Mouse (Mus musculus) embryonic fibroblast, embryonic 13.5 days (primary cell): ENCODE measurements around the gene Smurf1.

Experiments used
- CTCF ChIP-seq: IDR thresholded peaks from 2 replicates; pipeline ENCODE4 v1.5.1; 2011; ENCODE audit warnings: mild to moderate bottlenecking, control low read depth, low read length, moderate library complexity, borderline replicate concordance; ENCODE audit not compliant: insufficient read depth
- POLR2A ChIP-seq: IDR thresholded peaks from 2 replicates; pipeline ENCODE4 v1.6.1; 2011; ENCODE audit warnings: low read depth, mild to moderate bottlenecking, control low read depth, low read length, moderate library complexity

GRCm38 (mm10) chr5:144963817-144964261 is 1.8 kb downstream of the Smurf1 start:
- TF ChIP-seq POLR2A (peak; percentile 52), CTCF (no peak)
